8 mouse cellular contexts compared by ENCODE assay signal in genomic region chr2:13543519-13544124, GRCm38 (mm10). TPM values are rescaled to one million over a fixed set of nuclear protein-coding genes. Genes with fewer than 3 reads are reported as not detected.
DNase-seq lines count a peak whose midpoint lies in the region; TF ChIP-seq lines count a peak whose summit lies in the region.

No protein-coding gene starts in this region.

- no peaks in the 10 kb centered on the region for H3K27me3 ChIP-seq in midbrain, embryonic 10.5 days (ENCODE audit: low read depth, poor library complexity, severe bottlenecking)

- H3K4me3 ChIP-seq in left cerebral cortex, adult 2 months = peak overlapping the region; percentile 68
- peak overlapping the region; percentile 59 for H3K4me3 ChIP-seq in midbrain, embryonic 10.5 days

- no peaks in the 10 kb centered on the region for H3K36me3 ChIP-seq in midbrain, embryonic 10.5 days

- intact Hi-C loops in left cerebral cortex, adult 2 months (cut with DNase I) = loop anchor here (1.0 kb wide), 2 partner anchors 29 to 272 kb away; partner anchors contain the start of gene Rsu1
- intact Hi-C loops in left cerebral cortex, postnatal 10 days (cut with DNase I) = no loop called here

- no peaks in the 10 kb centered on the region for H3K9me3 ChIP-seq in midbrain, embryonic 10.5 days (replicated peaks)

- peaks cover 40% of the 10 kb centered on the region for H3K4me1 ChIP-seq in midbrain, embryonic 10.5 days

- WGBS in midbrain, embryonic 10.5 days = 65% methylated on average over 8 of the region's 8 CpGs

- TF ChIP-seq CTCF in left cerebral cortex, adult 2 months (IDR thresholded peaks at IDR 0.05) = no peak

- DNase-seq in left cerebral cortex, adult 2 months (ENCODE audit: extremely low spot score in 1 of 2, low spot score in 2 of 2) = no peak
- no peak for DNase-seq in left cerebral cortex, postnatal 10 days (ENCODE audit: extremely low spot score in 1 of 2, low spot score in 2 of 2)
- DNase-seq in c-Kit-positive CD71-positive TER-119-positive erythroid progenitor cells, embryonic 14.5 days (ENCODE audit: low spot score) = peak; percentile 45
- DNase-seq in induced T-regulatory cell, adult 2 months (ENCODE audit: low read depth) = peak; percentile 64
- DNase-seq in midbrain, embryonic 10.5 days (ENCODE audit: low spot score) = no peak
- no peak for DNase-seq in adipocyte (ENCODE audit: low spot score)
- DNase-seq in adrenal gland, postnatal 4 days (ENCODE audit: low spot score in 2 of 2) = no peak
- no peak for DNase-seq in urinary bladder, postnatal 10 days (ENCODE audit: low spot score)

- peak overlapping the region; percentile 98 for H3K27ac ChIP-seq in left cerebral cortex, adult 2 months
- H3K27ac ChIP-seq in midbrain, embryonic 10.5 days (replicated peaks) = peak overlapping the region; percentile 93

RNA-seq across cellular contexts. Expression of gene Trdmt1, which starts 0.8 kb away (rescaled TPM):
- total RNA-seq in left cerebral cortex, adult 2 months (2021) = 1 to 10 TPM; 5.8 to 7.1 TPM
- 1 to 10 TPM; 6.5 to 6.6 TPM for total RNA-seq in left cerebral cortex, postnatal 10 days (2021)
- 9.3 and 9.5 TPM in 2 replicates for polyA plus RNA-seq in midbrain, embryonic 10.5 days (2016; fragmentation: Nextera tagmentation; extraction: Ambion mirVana)
- 1 to 10 TPM; 7.8 to 9.4 TPM for total RNA-seq in adrenal gland, postnatal 4 days (2021)

RNA-seq across cellular contexts. Expression of gene Vim, which starts 30.1 kb away (rescaled TPM):
- 10 to 100 TPM; 54.3 to 55.5 TPM for total RNA-seq in left cerebral cortex, adult 2 months (2021)
- 10 to 100 TPM; 85.9 to 87.7 TPM for total RNA-seq in left cerebral cortex, postnatal 10 days (2021)
- polyA plus RNA-seq in midbrain, embryonic 10.5 days (2016; fragmentation: Nextera tagmentation; extraction: Ambion mirVana) = 1,116 and 1,227 TPM in 2 replicates
- total RNA-seq in adrenal gland, postnatal 4 days (2021) = 100 to 1,000 TPM; 525 to 537 TPM

RNA-seq across cellular contexts. Expression of gene Cubn, which starts 52.0 kb away (rescaled TPM):
- under 1 TPM; 0.16 to 0.36 TPM for total RNA-seq in left cerebral cortex, adult 2 months (2021)
- under 1 TPM; 0.43 to 0.45 TPM for total RNA-seq in left cerebral cortex, postnatal 10 days (2021)
- polyA plus RNA-seq in midbrain, embryonic 10.5 days (2016; fragmentation: Nextera tagmentation; extraction: Ambion mirVana) = 0.48 and 0.50 TPM in 2 replicates
- 10 to 100 TPM in 1 of 2 experiments, under 1 TPM in 1; 0.59 to 10.6 TPM for total RNA-seq in adrenal gland, postnatal 4 days (2021)

Comparison
In these comparisons a context has a peak if more than half of its experiments do, and no peak if none do; other contexts are left out.
1. DNase-seq: peak in c-Kit-positive CD71-positive TER-119-positive erythroid progenitor cells, embryonic 14.5 days (single experiment) and induced T-regulatory cell, adult 2 months (single experiment); none in left cerebral cortex, adult 2 months (0 of 2), left cerebral cortex, postnatal 10 days (0 of 2), midbrain, embryonic 10.5 days (single experiment), adipocyte (single experiment), adrenal gland, postnatal 4 days (0 of 2) and urinary bladder, postnatal 10 days (single experiment).
2. RNA of gene Vim, which starts 30.1 kb away (total RNA-seq): 525 to 537 TPM in adrenal gland, postnatal 4 days; 85.9 to 87.7 TPM in left cerebral cortex, postnatal 10 days and 54.3 to 55.5 TPM in left cerebral cortex, adult 2 months; every median in the first group is over 4 times any median in the second.